ENCODE assay signal across 7 mouse cellular contexts in genomic region chr14:48121529-48122517, GRCm38 (mm10). TPM values are rescaled to one million over a fixed set of nuclear protein-coding genes. Genes with fewer than 3 reads are reported as not detected.
DNase-seq lines count a peak whose midpoint lies in the region; ATAC-seq and TF ChIP-seq lines count a peak whose summit lies in the region.

No protein-coding gene starts in this region.

- H3K4me3 ChIP-seq in C2C12 (ENCODE audit: insufficient read depth, poor library complexity, severe bottlenecking): peak overlapping the region; percentile 39
- H3K4me3 ChIP-seq in forebrain, embryonic 12.5 days (replicated peaks): peak overlapping the region; percentile 82
- H3K4me3 ChIP-seq in intestine, embryonic 15.5 days (replicated peaks): peak overlapping the region; percentile 91

- H3ac ChIP-seq in C2C12 (ENCODE audit: control insufficient read depth, insufficient read length, low read depth): peak overlapping the region; percentile 74

- DNase-seq in ES-CJ7 (ENCODE audit: low read depth, low spot score): peak; percentile 56
- no peak for DNase-seq in gastrocnemius, adult 8-10 months (ENCODE audit: low spot score in 2 of 2)

- ATAC-seq in forebrain, embryonic 12.5 days (ENCODE audit: low FRiP score): peak; percentile 52
- peak; percentile 34 for ATAC-seq in intestine, embryonic 15.5 days
- ATAC-seq in megakaryocyte, adult 5-6 weeks (ENCODE audit: poor library complexity, severe bottlenecking): peak; percentile 37
- ATAC-seq in erythroid progenitor cell, adult 5-6 weeks (replicated peaks; ENCODE audit: low FRiP score, poor library complexity, severe bottlenecking): no peak

- H3K27ac ChIP-seq in forebrain, embryonic 12.5 days: peak overlapping the region; percentile 83
- peak overlapping the region; percentile 85 for H3K27ac ChIP-seq in intestine, embryonic 15.5 days

- WGBS in forebrain, embryonic 12.5 days: under 1% methylated on average over 32 of the region's 32 CpGs
- under 1% methylated on average over 32 of the region's 32 CpGs for WGBS in intestine, embryonic 15.5 days

- TF ChIP-seq CTCF in C2C12 (IDR thresholded peaks at IDR 0.05; ENCODE audit: control insufficient read depth, insufficient read depth, insufficient read length): no peak

- H3K4me2 ChIP-seq in forebrain, embryonic 12.5 days: peak overlapping the region; percentile 85
- H3K4me2 ChIP-seq in intestine, embryonic 15.5 days (replicated peaks): peak overlapping the region; percentile 90

- H3K4me1 ChIP-seq in forebrain, embryonic 12.5 days: peaks cover 55% of the 10 kb centered on the region
- peaks cover 23% of the 10 kb centered on the region for H3K4me1 ChIP-seq in intestine, embryonic 15.5 days (replicated peaks)

- no peaks in the 10 kb centered on the region for H3K27me3 ChIP-seq in C2C12 (ENCODE audit: control insufficient read depth, insufficient read depth, insufficient read length)
- H3K27me3 ChIP-seq in forebrain, embryonic 12.5 days: peaks cover 9% of the 10 kb centered on the region; the same call in 1 of the 2 replicates
- no peaks in the 10 kb centered on the region for H3K27me3 ChIP-seq in intestine, embryonic 15.5 days (replicated peaks)

- no peaks in the 10 kb centered on the region for H3K9me3 ChIP-seq in forebrain, embryonic 12.5 days
- H3K9me3 ChIP-seq in intestine, embryonic 15.5 days: no peaks in the 10 kb centered on the region

- H3K9ac ChIP-seq in forebrain, embryonic 12.5 days: peak overlapping the region; percentile 83
- peak overlapping the region; percentile 77 for H3K9ac ChIP-seq in intestine, embryonic 15.5 days

- H3K36me3 ChIP-seq in C2C12 (ENCODE audit: control insufficient read depth, insufficient read depth): no peaks in the 10 kb centered on the region
- H3K36me3 ChIP-seq in forebrain, embryonic 12.5 days (replicated peaks): no peaks in the 10 kb centered on the region
- no peaks in the 10 kb centered on the region for H3K36me3 ChIP-seq in intestine, embryonic 15.5 days

- no peaks in the 10 kb centered on the region for H3K79me3 ChIP-seq in C2C12 (ENCODE audit: low read depth)

- H3K79me2 ChIP-seq in C2C12 (ENCODE audit: control insufficient read depth, insufficient read depth): no peaks in the 10 kb centered on the region

TF ChIP-seq in C2C12, 6 proteins besides CTCF, POLR2A, EP300 and RAD21:
- no peak for TF ChIP-seq USF1 (IDR thresholded peaks at IDR 0.05; ENCODE audit: low read depth)
- no peak for TF ChIP-seq MYOG (IDR thresholded peaks at IDR 0.05; ENCODE audit: control insufficient read depth, extremely low read depth, insufficient read length)
- no peak for TF ChIP-seq FOSL1 (IDR thresholded peaks at IDR 0.05; ENCODE audit: insufficient read depth, low read length, poor library complexity, severe bottlenecking)
- no peak for TF ChIP-seq CEBPB (IDR thresholded peaks at IDR 0.05; ENCODE audit: low read depth)
- no peak for TF ChIP-seq MYOD1 (IDR thresholded peaks at IDR 0.05; ENCODE audit: control insufficient read depth, insufficient read length, low read depth)
- TF ChIP-seq MAX (IDR thresholded peaks at IDR 0.05): no peak

RNA-seq across cellular contexts. Expression of gene Peli2, which starts 1.2 kb away (rescaled TPM):
- polyA plus RNA-seq in C2C12 (2012; fragmentation: generic; extraction: Trizol): 13.9 TPM
- polyA plus RNA-seq in forebrain, embryonic 12.5 days (2016; fragmentation: Nextera tagmentation; extraction: Ambion mirVana): 9.4 and 11.1 TPM in 2 replicates
- 4.9 and 5.3 TPM in 2 replicates for polyA plus RNA-seq in intestine, embryonic 15.5 days (2015; fragmentation: Nextera tagmentation; extraction: Ambion mirVana)
- total RNA-seq in megakaryocyte, adult 5-6 weeks (2015): 9.6 and 9.7 TPM in 2 replicates
- total RNA-seq in megakaryocyte, adult 5-6 weeks (2017): 5.7 and 7.6 TPM in 2 replicates
- 0.72 and 2.5 TPM in 2 replicates for total RNA-seq in erythroid progenitor cell, adult 5-6 weeks (2015; ENCODE audit: low replicate concordance)
- total RNA-seq in erythroid progenitor cell, adult 5-6 weeks (2017; ENCODE audit: low replicate concordance): 0.64 and 1.1 TPM in 2 replicates
- 10 to 100 TPM in 2 of 4 experiments, 1 to 10 TPM in 2; 8.3 to 15.3 (median 11.4) TPM for total RNA-seq in gastrocnemius, adult 8-10 months (2022)

Comparison
In these comparisons a context has a peak if more than half of its experiments do, and no peak if none do; other contexts are left out.
1. H3K4me3 ChIP-seq: peak in every context shown above with its lines; median percentile 91 in intestine, embryonic 15.5 days; 82 in forebrain, embryonic 12.5 days; 39 in C2C12.